Mouse (Mus musculus): ENCODE data around the gene Trappc4.

DNA sequence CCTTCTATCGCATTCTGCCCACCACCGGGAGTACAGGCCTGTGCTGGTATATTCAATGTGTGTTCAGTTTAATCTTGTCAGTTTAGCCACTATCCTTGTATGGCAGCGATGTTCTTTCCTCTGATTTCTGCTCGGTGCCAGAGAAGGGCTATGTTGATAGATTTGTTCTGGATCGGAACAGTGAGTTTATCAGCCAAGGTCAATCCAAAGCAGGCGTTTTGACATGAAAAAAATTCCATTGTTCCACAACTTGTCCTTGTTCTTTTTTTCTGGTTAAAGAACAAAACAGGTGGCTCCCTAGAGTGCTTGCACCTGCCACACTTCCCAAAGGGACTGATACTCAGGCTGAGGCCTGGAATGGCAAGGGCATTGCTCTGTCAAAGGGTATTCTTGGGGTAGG is 31.3 kb downstream of the Trappc4 start:
- TF ChIP-seq CTCF (IDR thresholded peaks at IDR 0.05): no peak
- TF ChIP-seq EP300 (IDR thresholded peaks at IDR 0.05; ENCODE audit: insufficient read depth, low read depth, low read length): no peak
